22 mouse cellular contexts compared by ENCODE assay signal in genomic region chr4:89282661-89283060, GRCm38 (mm10). TPM values are rescaled to one million over a fixed set of nuclear protein-coding genes. Genes with fewer than 3 reads are reported as not detected.
A peak's percentile ranks its signal among the peaks of the same experiment; 100 is the strongest.
DNase-seq lines count a peak whose midpoint lies in the region; TF ChIP-seq lines count a peak whose summit lies in the region.
"Had no signal": no experiment of that assay in that cellular context is flagged by ENCODE, and none has a peak within 500 bp of the region (broad histone marks: within the 10 kb centered on the region; RNA-seq: fewer than 3 reads in every experiment).

No protein-coding gene starts in this region.

- no peak for TF ChIP-seq CTCF in testis, adult 2 months (IDR thresholded peaks at IDR 0.05; ENCODE audit: control insufficient read depth, insufficient read depth, insufficient replicate concordance, low read depth, low read length)
- no peak for TF ChIP-seq CTCF in embryonic fibroblast, embryonic 13.5 days (IDR thresholded peaks at IDR 0.05; ENCODE audit: borderline replicate concordance, insufficient read depth, low read length)

- H3K36me3 ChIP-seq in testis, adult 2 months (ENCODE audit: control insufficient read depth, insufficient read depth, low read length): no peaks in the 10 kb centered on the region
- H3K36me3 ChIP-seq: embryonic facial prominence, embryonic 10.5 days; forebrain, embryonic 10.5 days; heart, embryonic 13.5 days; hindbrain, embryonic 13.5 days; intestine, embryonic 15.5 days had no signal

- H3K4me3 ChIP-seq in testis, adult 2 months (ENCODE audit: control insufficient read depth, low read depth, low read length): peak overlapping the region; percentile 80; the same call in 1 of the 2 replicates
- no peak overlapping the region; the same call in 1 of the 2 replicates for H3K4me3 ChIP-seq in embryonic fibroblast, embryonic 13.5 days (ENCODE audit: insufficient read depth, low read length)
- H3K4me3 ChIP-seq: erythroblast, embryonic 14.5 days; hindbrain, embryonic 13.5 days had no signal

- peak overlapping the region; percentile 21 for H3K27ac ChIP-seq in testis, adult 2 months (ENCODE audit: control insufficient read depth, insufficient read depth, low read depth, low read length)
- peak overlapping the region; percentile 66 for H3K27ac ChIP-seq in embryonic fibroblast, embryonic 13.5 days (ENCODE audit: insufficient read depth, low read length)
- H3K27ac ChIP-seq: embryonic facial prominence, embryonic 10.5 days; forebrain, embryonic 10.5 days; heart, embryonic 13.5 days; hindbrain, embryonic 13.5 days; intestine, embryonic 15.5 days had no signal

- no peaks in the 10 kb centered on the region for H3K27me3 ChIP-seq in testis, adult 2 months (ENCODE audit: control insufficient read depth, insufficient read depth, low read length)

- H3K4me1 ChIP-seq in testis, adult 2 months (ENCODE audit: control insufficient read depth, insufficient read depth, low read length): peaks cover 8% of the 10 kb centered on the region
- peaks cover 4% of the 10 kb centered on the region; the same call in 1 of the 2 replicates for H3K4me1 ChIP-seq in embryonic fibroblast, embryonic 13.5 days (ENCODE audit: control insufficient read depth, insufficient read depth, low read length)
- H3K4me1 ChIP-seq: intestine, embryonic 15.5 days had no signal

- TF ChIP-seq POLR2A in testis, adult 2 months (IDR thresholded peaks at IDR 0.05; ENCODE audit: control insufficient read depth, low read depth, low read length): no peak
- TF ChIP-seq POLR2A in embryonic fibroblast, embryonic 13.5 days (IDR thresholded peaks at IDR 0.05; ENCODE audit: low read depth, low read length): no peak

- DNase-seq in embryo, embryonic 10.5 days (ENCODE audit: low spot score): peak; percentile 30
- no peak for DNase-seq in embryo, embryonic 10 days (ENCODE audit: low spot score)
- DNase-seq in testis, postnatal 10 days (ENCODE audit: low spot score): no peak
- no peak for DNase-seq in cerebellum, postnatal 4 days (ENCODE audit: low spot score in 2 of 2)
- no peak for DNase-seq in adrenal gland, postnatal 25 days
- DNase-seq: cerebellum, adult 18-20 months; cerebellum, adult 9-11 months; cerebellum, postnatal 36 days; gastrocnemius, postnatal 36 days; kidney, adult 18-20 months had no signal

RNA-seq across cellular contexts. Expression of gene Cdkn2a, which starts 11.8 kb away (rescaled TPM):
- polyA plus RNA-seq in testis, adult 2 months (2012; rRNA removed): 13.3 and 15.0 TPM in 2 replicates
- polyA plus RNA-seq in embryonic fibroblast, embryonic 13.5 days (2011; ENCODE audit: insufficient read length, low read depth, missing spikeins): 59.5 and 119 TPM in 2 replicates
- total RNA-seq in adrenal gland, postnatal 25 days (2021): 1.6 and 1.8 TPM in 2 replicates
- total RNA-seq: gastrocnemius, postnatal 36 days had no signal
- polyA plus RNA-seq: C2C12; embryonic facial prominence, embryonic 10.5 days; embryonic facial prominence, embryonic 14.5 days; forebrain, embryonic 10.5 days; forebrain, embryonic 14.5 days; heart, embryonic 13.5 days; heart, postnatal 0 days; hindbrain, embryonic 13.5 days; intestine, embryonic 15.5 days had no signal

RNA-seq across cellular contexts. Expression of gene Cdkn2b, which starts 28.2 kb away (rescaled TPM):
- 7.8 and 8.2 TPM in 2 replicates for polyA plus RNA-seq in testis, adult 2 months (2012; rRNA removed)
- polyA plus RNA-seq in embryonic fibroblast, embryonic 13.5 days (2011; ENCODE audit: insufficient read length, low read depth, missing spikeins): 49.1 and 74.6 TPM in 2 replicates
- 4.9 TPM in 2 replicates for total RNA-seq in adrenal gland, postnatal 25 days (2021)
- polyA plus RNA-seq: C2C12; erythroblast, embryonic 14.5 days had no signal
